Mouse (Mus musculus): ENCODE measurements around the gene Ftl1. TPM values are rescaled to one million over a fixed set of nuclear protein-coding genes. Genes with fewer than 3 reads are reported as not detected.
"Not testable (repeated sequence)": the region's sequence is repeated elsewhere in the genome, so short reads cannot be mapped to it uniquely, and the experiment has no call there.

Ftl1 gene
- total RNA-seq, 1 experiment from 2014 or later = 786 TPM

DNA sequence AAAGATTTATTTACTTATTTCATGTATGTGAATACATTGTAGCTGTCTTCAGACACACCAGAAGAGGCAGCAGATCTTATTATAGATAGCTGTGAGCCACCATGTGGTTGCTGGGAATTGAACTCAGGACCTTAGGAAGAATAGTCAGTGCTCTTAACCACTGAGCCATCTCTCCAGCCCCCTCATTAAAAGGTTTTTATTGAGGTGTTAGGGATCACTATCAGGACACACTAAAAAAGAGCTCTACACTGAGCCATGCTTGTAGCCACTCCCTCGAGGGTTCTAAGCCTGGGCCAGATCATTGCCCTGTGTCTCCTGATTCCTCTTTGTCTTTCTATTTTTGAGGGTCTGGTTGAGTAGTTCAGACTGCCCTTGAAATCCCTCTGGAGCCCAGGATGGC lies 16.8 kb upstream of the Ftl1 start:
- no peak for DNase-seq

DNA sequence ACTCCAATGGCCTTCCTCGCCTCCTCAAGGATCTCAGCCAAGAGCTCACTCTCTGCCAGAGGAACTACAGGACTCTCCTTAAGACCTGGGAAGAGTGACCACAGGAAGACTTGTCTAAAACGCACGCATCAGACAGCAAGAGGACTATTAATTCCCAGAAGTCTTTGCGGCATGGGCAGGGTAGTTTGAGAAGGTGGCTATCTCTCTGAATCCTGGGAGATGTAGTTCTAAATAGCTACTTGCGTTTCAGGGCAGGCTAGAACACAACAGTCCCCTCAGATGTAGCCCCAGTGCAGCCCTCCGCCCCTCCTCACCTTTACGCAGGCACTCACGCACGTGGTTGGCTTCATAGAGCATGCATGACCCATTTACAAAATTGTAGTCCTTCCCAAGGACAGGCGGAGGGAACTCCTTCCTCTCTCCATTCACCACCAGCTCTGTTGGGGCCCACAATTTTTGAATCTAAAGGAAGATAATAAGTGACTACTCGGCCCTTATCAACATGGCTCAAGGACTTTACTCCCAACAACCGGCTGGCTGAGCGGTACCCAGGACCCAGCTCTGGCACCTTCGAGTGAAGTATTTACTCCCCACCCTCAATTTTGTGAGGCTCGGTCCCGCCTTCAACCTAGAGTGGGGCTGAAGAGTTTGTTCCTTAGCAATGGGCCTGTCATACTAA lies 15.7 kb upstream of the Ftl1 start:
- DNase-seq = no peak

DNA sequence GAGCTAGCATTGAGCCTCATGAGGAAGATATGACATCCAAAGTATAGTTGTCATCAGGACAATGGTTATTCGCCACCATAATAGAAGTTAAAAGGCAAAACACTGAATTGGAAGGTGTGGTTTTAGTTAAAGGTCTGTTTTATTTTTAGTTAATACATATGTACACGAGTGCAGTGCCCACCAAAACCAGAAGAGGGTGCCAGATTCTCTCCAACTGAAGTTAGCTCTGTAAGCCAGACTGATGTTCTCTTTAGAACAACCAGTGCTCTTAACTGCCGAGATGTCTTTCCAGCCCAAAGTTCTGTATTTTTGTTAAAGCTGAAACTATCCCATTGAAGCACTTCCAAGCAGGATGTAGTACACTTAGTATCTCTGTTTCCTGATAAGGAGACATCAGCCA lies 11.2 kb upstream of the Ftl1 start:
- DNase-seq = peak; percentile 73

DNA sequence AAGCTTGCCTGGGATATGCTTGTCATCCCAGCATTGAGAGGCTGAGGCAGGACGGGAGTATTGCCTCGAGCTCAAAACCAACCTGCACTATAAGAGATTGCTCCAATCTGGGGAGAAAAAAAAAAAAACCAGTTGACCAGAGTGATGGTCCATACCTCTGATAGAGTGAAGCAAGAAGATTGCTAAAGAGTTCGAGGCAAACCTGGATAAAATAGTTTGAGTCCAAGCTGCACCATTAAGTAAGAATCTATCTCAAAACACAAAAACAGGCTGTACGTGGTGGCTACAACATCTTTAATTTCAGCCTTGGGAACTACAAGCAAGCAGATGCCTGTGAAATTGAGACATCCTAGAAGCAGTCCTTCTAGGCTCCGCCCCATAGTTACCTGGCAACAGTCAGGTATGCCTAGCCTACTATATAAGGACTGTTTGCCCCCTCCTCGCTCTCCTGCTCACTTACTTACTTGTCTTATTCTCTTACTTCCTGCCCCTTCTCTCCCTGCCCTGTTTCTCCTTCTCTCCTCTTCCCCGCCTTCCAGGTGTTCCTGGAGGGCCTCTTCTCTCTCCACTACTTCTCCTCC lies 7.5 kb upstream of the Ftl1 start:
- DNase-seq = no peak

DNA sequence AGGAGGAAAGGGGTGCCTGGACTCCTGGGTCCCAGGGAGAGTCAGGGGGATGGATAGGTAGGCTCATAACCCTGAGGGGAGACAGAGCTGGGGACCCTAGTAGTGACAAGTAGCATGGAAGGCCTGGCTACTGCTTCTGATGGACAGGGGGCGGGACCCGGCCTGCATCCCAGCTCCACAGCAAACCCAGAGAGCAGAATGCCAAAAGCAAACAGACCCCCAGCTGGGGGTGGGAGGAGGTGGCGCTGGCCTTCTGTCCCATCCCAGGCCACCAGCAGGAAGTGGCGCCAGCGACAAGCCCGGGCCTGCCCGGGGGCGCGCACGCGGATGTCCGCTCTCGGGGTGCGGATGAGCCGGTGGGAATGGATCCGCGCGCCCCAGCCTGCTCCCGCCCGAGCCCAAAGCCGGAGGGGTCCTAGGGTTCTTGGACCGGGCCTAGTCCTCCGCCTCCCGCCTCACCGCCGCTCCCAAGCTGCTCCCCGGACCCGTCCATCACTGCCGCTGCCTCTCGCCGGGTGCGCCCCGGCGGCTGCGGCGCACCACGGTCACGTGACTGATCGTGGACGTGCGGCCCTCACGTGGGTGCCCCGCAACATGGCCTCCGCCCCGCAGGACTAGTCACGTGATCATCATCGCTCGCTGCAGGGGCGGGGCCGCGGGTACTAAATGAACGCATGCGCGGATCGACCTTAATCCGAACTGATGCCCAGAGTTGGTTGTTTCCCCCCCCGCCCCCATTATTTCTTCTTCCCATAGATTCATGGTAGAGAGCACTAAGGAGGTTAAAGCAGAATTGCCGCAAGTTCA lies 6.8 kb upstream of the Ftl1 start, which contains the start of gene Bax:
Gene Bax (minus strand): TSS at position 616 of the 807 bp plus-strand sequence.
- DNase-seq = peak; percentile 96

DNA sequence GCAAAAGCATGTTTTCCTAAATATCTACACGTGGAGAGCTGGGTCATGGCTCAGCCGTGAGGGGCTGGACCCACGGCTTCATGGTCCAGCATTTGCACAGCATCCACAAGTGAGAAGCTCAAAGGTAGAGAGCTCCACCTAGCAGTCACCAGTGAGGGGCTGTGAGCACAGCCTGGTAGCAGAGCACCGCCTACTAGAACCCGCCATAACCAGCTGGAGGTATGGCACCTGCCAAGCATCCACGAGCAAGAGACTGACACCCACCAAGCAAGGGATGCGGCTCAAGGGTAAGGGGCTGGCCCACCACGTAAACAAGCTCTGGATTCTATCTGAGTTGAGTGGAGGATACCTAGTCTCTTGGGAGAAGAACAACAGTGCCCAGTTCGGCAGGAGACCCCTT lies 5.9 kb upstream of the Ftl1 start:
- no peak for DNase-seq

DNA sequence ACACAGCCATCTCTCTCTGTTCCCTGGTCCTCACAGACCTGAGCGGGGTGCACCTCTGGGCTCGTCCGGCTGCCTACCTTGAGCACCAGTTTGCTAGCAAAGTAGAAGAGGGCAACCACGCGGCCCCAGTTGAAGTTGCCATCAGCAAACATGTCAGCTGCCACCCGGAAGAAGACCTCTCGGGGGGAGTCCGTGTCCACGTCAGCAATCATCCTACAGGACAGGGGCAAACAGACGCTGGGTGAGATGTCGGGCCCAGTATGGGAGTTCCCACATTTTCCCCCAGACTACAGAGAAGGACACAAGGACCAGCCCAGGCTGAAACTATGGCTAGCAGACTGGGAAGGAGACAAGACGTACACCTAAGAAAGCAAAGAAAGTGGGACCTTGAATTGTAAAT lies 5.4 kb upstream of the Ftl1 start:
- DNase-seq = no peak

DNA sequence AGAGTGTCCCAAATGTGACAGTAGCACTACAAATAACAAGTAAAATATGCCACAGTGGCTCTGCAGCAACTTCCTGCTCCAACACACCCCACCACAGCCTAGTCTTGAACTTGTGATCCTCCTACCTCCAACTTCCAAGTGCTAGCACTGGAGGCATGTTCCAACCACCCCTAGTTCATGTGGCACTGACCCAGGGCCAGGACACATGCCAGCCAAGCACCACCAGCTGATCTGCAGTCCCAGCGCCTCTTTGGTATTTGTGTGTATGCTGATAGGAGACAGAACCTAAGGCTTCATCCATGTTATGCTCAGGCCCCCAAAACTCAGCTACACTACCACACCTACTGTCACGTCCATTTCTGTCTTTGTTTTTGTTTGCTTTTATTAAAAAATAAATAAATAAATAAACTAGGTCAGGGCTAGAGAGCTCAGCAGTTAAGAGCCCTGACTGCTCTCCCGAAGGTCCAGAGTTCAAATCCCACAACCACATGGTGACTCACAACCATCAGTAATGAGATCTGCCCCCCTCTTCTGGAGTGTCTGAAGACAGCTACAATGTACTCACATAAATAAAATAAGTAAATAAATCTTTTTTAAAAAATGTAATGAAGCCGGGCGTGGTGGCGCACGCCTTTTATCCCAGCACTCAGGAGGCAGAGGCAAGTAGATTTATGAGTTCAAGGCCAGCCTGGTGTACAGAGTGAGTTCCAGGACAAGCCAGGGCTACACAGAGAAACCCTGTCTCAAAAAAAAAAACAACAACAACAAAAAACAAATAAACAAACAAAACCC lies 4.5 kb upstream of the Ftl1 start:
- no peak for DNase-seq

DNA sequence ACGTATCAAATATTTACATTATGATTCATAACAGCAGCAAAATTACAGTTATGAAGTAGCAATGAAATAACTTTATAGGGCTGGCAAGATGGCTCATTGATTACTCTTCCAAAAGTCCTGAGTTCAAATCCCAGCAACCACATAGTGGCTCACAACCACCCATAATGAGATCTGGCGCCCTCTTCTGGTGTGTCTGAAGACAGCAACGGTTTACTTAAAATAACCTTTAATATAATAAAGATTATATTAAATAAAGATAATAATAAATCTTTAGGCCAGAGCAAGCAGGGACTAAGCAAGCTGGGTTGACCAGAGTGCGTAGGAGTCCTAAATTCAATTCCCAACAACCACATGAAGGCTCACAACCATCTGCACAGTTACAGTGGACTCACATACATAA lies 3.2 kb upstream of the Ftl1 start:
- not testable (repeated sequence) for DNase-seq

DNA sequence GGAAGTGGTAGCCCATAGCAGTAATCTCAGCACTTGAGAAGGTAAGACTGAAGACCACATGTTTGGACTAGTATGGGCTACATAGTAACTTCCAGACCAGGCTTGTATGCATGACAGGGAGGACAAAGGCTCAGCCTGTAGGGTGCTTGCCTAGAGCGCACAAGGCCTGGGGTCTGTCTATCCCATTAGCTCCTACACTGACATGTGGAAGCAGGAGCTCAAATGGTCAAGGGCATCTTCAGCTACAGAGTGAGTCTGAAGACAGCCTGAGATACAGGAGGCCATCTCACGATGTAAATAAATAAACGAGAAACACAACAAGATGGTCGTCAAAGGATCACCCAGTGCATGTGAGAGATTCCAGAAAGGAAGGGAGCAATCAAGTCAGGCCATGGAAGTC lies 2.6 kb upstream of the Ftl1 start:
- no peak for DNase-seq

DNA sequence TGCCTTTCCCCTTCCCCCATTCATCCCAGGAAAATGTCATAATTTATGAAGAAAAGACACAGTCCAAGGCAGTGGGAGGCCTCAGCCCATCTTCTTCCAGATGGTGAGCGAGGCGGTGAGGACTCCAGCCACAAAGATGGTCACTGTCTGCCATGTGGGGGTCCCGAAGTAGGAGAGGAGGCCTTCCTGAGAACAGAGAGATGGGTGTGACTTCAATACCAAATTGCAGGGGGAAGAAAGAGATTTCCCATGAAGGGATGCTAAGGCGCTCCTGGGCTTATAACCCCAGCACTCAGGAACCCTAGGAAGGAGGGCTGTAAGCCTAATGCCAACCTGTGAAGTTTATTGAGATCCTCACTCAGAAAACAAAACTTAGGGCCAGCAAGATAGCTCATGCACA lies 2.1 kb upstream of the Ftl1 start:
- no peak for DNase-seq

DNA sequence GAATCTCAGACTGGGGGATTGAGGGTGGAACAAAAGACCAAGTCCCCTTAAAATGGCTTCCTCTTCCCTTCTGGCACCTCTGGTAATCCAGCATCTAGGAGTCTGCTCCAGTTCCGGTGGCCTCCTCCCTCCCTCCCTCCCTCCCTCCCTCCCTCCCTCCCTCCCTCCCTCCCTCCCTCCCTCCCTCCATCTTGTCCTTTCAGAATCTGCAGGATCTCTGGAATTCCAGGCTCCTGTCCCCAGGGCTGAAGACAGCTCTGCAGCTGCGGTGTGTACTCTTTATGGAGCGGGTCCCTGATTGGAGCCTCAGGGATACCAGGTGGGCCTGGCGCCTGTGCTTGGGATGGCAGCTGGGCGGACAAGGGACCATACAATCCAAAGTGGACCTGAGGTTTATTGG lies 1.6 kb upstream of the Ftl1 start:
- no peak for DNase-seq

DNA sequence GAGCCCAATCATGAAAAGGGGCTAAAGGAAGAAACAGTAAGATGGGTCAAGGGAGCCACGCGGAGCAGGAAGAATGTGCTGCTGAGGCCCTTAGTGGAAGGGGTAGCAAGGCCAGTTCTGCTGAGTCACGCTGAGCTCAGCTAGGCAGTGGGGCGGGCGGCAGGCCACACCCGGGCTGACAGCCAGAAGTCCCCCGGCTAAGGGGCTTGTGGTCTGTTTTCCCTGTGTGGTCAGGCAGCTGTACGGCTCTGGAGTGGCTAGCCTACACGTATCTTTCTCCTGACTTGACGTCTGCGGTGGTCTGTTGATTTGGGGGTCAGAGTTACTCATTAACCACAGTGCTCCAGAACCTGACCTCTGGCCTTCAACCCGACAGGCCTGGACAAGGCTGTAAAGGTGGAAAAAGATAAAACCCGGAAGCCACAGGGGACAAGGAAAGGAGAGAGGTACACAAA lies 1.2 kb upstream of the Ftl1 start:
- DNase-seq = peak; percentile 80

DNA sequence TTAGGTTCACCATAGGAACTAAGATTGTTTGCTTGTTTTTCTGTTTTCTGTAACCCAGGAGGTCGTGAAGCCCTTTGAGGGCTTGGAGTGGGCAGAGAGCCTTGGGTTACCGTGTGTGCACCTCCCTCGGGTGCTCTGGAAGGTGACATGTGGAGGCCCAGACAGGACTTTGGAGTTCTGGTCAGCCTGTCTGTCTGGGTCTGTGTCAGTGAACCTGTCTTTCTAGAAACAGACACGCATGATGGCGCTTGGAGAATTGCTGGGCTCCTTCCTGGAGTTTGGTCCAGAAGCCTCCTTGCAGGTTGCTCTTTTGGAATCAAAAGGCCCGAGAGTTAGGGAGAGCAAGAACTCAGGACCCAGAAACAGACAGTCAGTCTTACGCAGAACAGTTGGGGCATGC lies 693 bp upstream of the Ftl1 start:
- DNase-seq = no peak

DNA sequence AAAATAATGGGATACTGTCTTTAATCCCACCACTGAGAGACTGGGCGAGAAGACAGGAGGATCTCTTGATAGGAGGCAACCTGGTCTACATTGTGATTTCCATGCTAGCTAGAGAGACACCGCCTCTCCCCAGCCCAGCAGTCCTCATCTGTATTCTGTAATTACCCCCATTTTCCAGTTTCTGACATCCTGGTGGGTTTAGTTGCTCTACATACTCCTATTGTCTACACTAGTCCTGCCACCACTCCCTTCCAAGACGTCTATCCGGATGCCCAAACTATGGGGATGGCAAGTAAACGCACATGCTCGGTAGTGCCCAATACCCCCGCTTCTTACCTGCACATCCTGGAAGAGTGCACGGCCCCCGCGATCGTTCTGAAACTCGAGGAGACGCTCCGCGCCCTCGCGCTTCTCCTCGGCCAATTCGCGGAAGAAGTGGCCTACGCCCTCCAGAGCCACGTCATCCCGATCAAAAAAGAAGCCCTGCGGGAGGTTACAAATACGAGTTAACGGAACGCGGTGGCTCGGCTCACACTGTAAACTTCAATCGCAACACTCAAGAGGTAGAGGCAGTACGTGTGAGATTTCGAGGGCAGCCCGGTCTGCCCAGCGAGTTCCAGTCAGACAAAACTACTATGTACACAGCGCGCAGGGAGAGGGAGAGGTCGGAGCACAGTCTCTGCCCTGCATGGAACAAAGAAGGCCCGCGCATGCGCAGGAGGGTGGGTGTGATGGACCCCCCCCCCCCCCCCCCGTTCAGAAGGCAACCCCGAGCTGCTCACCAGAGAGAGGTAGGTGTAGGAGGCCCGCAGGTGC lies 728 bp downstream of the Ftl1 start:
- peak; percentile 81 for DNase-seq

DNA sequence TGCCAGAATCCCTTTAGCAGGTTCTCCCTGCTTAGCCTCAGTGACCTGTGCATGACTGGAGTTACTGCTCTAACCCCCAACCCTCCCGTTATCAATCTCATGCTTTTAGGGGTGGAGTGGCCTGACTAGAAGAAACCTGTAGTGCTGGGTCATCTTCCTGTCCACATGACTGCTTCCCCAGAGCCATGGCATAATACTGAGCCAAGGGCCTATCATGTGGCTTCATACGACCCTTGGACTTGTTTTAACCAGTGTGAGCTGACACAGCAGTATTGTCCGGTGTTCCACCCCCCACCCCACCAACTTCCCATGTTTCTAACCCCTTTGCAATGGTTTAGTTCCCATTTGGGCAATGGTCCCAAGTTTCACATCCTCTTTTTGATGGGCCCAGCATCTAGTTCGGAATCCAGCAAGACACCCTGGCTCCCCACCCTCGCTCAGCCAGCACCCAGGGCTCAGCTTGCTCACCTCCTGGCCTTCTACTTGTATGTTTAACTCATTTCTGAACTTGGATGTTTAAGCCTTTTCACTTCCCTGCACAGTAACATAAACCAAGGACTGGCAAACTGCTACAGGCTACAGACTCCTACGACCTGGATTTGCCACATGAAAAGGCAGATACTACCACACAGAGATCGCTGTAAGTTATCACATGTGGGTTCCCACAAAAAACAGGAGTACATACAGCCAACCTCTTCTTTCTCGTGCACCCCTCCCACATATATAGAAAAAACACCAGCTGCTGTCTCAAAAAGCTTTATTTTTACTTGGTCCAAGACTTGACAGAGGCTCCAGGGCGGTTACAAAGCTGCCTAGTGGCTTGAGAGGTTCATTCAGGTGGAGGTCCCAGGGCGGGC lies 2.3 kb downstream of the Ftl1 start:
- DNase-seq = no peak

DNA sequence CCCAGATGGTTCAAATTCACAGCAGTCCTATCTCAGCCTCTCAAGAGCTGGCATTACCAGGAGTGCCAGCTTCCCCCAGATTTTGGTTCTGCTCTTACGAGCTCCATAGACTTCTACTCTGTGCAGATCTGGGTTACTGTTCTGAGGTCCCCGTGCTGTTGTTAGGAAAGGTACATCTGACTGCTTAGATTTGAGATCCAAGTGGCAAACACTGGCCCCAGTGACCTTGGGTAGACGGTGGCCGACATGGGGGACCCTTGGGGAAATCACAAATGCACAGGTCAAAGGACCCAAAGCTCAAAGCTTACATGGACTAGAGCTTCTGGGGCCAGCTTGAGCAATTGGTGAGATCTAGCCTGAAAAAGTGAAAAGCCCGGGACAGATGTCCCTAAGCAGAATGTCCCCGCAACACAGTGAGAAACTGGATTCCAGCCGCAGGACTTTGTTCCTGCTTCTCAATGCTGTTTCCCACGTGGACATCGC lies 2.9 kb downstream of the Ftl1 start:
- no peak for DNase-seq

DNA sequence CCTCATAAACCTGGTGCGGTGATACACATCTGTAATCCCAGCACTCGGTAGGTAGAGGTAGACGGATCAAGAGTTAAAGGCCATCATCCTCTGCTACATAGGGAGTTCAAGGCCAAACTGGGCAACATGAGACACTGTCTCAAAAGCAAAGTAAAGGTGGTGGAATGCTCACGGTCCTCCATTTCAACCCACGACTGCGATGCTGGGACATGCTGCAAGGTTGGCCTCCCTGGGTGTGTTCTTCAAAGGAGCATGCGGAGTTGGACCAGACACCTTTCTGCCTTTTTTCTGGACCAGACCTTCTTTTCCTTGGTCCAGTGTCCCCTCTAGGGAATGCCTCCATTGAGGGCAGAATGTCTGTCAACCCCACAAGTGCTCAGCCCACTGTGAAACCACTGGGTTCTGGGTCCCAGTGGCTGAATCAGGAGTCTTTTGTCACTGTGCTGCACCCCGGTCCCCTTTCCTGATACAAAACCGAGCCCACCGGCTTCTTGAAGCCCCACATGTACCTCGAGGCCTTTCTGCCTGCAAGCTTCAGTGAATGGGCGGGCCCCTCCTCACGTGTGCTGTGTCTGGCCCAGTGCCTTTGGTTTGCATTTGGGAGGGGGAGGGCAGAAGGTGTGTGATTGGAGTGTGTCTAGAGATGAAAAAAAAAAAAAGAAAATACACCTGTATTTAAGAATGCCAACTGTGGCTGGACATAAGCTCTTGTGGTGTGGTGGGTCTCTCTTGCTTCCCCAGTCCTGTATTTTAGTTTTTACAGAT lies 3.6 kb downstream of the Ftl1 start:
- DNase-seq = no peak

DNA sequence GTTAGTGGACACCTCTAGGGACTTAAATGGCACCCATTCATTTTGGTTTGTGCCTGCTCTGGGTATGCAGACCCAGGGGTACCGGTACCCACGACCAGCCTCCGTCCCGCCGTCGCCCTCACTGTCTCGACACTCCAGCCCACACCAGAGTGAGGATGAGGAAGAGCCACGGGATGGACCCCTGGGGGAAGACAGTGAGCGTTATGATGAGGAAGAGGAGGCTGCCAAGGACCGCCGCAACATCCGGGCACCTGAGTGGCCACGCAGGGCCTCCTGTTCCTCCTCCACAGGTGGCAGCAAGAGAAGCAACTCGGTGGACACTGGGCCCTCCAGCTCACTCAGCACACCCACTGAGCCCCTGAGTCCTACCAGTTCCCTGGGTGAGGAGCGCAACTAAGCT lies 4.7 kb downstream of the Ftl1 start:
- no peak for DNase-seq
